Mouse (Mus musculus): ENCODE measurements at regions not wholly inside any gene's neighbourhood (a gene's known extent, or its start where the extent isn't known, plus 50 kb on each side); places are given as distances from the start of the nearest gene placed in this dataset.

- no peak for TF ChIP-seq POLR2A (IDR thresholded peaks at IDR 0.05; ENCODE audit: low read depth, low read length)
- no peak for TF ChIP-seq CTCF (IDR thresholded peaks at IDR 0.05; ENCODE audit: extremely low read depth, insufficient read depth, insufficient read length, insufficient replicate concordance)
These were observed 287.6 kb upstream of the Cntn5 start for GRCm38 (mm10) chr9:11192183-11192582.
